ENCODE assay signal across 12 mouse cellular contexts in the genomic region with DNA sequence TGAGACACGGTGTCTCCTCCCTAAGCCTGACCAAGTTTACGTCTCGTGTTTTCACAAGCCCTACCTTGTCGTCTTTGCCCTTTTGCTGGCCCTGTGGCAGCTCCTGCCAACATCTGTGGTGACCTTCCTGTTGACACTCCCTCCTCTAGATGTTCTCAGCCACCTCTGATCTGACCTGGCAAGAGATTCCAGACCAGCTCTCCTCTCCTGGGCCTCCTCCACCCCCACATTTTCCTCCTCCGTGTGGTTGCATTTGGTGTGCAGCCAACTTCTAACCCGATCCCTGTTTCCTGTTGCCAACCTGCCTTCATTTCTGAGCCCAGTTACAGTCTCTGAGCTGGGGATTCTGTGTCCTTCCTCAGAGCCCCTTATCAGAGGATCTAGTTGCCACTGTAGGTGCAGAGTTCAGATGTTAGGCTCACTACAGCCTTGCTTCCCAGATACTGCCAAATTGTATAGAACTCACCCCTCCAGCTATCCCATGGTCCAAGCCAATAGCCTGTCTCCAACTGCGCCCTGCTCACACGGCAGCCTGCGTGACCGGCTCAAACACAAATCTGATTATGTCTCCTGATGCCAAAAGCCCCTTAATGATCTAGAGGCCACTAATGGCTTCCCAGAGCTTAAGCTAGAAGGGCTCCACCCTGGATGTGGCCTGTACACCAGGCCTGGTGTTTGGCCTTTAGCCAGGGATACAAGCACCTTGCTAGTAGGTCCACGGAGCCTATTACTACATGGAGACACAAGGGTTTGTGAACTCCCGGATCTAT. TPM values are rescaled to one million over a fixed set of nuclear protein-coding genes. Genes with fewer than 3 reads are reported as not detected.
DNase-seq lines count a peak whose midpoint lies in the region; ATAC-seq and TF ChIP-seq lines count a peak whose summit lies in the region.
"Had no signal": no experiment of that assay in that cellular context is flagged by ENCODE, and none has a peak within 500 bp of the region (broad histone marks: within the 10 kb centered on the region; RNA-seq: fewer than 3 reads in every experiment).

No protein-coding gene starts in this region.

- no peaks in the 10 kb centered on the region for H3K27me3 ChIP-seq in embryonic facial prominence, embryonic 13.5 days
- H3K27me3 ChIP-seq in embryonic facial prominence, embryonic 10.5 days (replicated peaks; ENCODE audit: low read depth, poor library complexity, severe bottlenecking) = no peaks in the 10 kb centered on the region
- H3K27me3 ChIP-seq in stomach, embryonic 15.5 days (replicated peaks) = no peaks in the 10 kb centered on the region
- H3K27me3 ChIP-seq: neural tube, embryonic 15.5 days had no signal

- H3K4me3 ChIP-seq in embryonic facial prominence, embryonic 13.5 days = no peak overlapping the region
- no peak overlapping the region for H3K4me3 ChIP-seq in embryonic facial prominence, embryonic 10.5 days
- no peak overlapping the region for H3K4me3 ChIP-seq in lung, adult 2 months (replicated peaks; ENCODE audit: extremely low read depth, low read depth, low read length)
- no peak overlapping the region for H3K4me3 ChIP-seq in stomach, embryonic 15.5 days (replicated peaks)
- H3K4me3 ChIP-seq: megakaryocyte, embryonic 14.5 days; neural tube, embryonic 15.5 days had no signal

- no peak for TF ChIP-seq POLR2A in lung, adult 2 months (IDR thresholded peaks at IDR 0.05; ENCODE audit: borderline replicate concordance, extremely low read depth, low read depth, low read length)

- ATAC-seq in embryonic facial prominence, embryonic 13.5 days (ENCODE audit: insufficient number of reproducible peaks, insufficient read depth, low FRiP score, low TSS enrichment, low read depth) = no peak
- ATAC-seq in stomach, embryonic 15.5 days (ENCODE audit: insufficient read depth, low FRiP score, low read depth) = no peak

- H3K9me3 ChIP-seq in embryonic facial prominence, embryonic 13.5 days = no peaks in the 10 kb centered on the region
- H3K9me3 ChIP-seq in embryonic facial prominence, embryonic 10.5 days = no peaks in the 10 kb centered on the region
- no peaks in the 10 kb centered on the region for H3K9me3 ChIP-seq in stomach, embryonic 15.5 days
- H3K9me3 ChIP-seq: megakaryocyte, embryonic 14.5 days; neural tube, embryonic 15.5 days had no signal

- 70% methylated on average over 12 of the region's 12 CpGs for WGBS in embryonic facial prominence, embryonic 13.5 days
- 90% methylated on average over 12 of the region's 12 CpGs for WGBS in embryonic facial prominence, embryonic 10.5 days
- 63% methylated on average over 12 of the region's 12 CpGs for WGBS in lung, adult 2 months
- 79% methylated on average over 12 of the region's 12 CpGs for WGBS in stomach, embryonic 15.5 days

- H3K4me2 ChIP-seq in embryonic facial prominence, embryonic 13.5 days = no peak overlapping the region
- H3K4me2 ChIP-seq in stomach, embryonic 15.5 days = no peak overlapping the region
- H3K4me2 ChIP-seq: neural tube, embryonic 15.5 days had no signal

- no peak overlapping the region for H3K9ac ChIP-seq in embryonic facial prominence, embryonic 13.5 days
- H3K9ac ChIP-seq in stomach, embryonic 15.5 days = no peak overlapping the region
- H3K9ac ChIP-seq: neural tube, embryonic 15.5 days had no signal

- H3K36me3 ChIP-seq in embryonic facial prominence, embryonic 13.5 days = peaks cover 85% of the 10 kb centered on the region
- H3K36me3 ChIP-seq in embryonic facial prominence, embryonic 10.5 days (replicated peaks) = peaks cover 99% of the 10 kb centered on the region
- peaks cover 55% of the 10 kb centered on the region for H3K36me3 ChIP-seq in stomach, embryonic 15.5 days

- no peak for DNase-seq in embryonic facial prominence, embryonic 10.5 days (ENCODE audit: low spot score)
- peak; percentile 40 for DNase-seq in lung, adult 2 months
- DNase-seq in lung, postnatal 10 days = no peak
- peak; percentile 52 to 77 for DNase-seq in kidney, adult 8-10 months
- DNase-seq in embryo, embryonic 10.5 days (ENCODE audit: low spot score) = no peak
- DNase-seq in T-cell, adult 2 months (ENCODE audit: low spot score) = no peak
- DNase-seq: cerebellum, adult 8-10 months had no signal

- H3K4me1 ChIP-seq in embryonic facial prominence, embryonic 13.5 days = peaks cover 8% of the 10 kb centered on the region
- no peaks in the 10 kb centered on the region for H3K4me1 ChIP-seq in embryonic facial prominence, embryonic 10.5 days
- no peaks in the 10 kb centered on the region for H3K4me1 ChIP-seq in lung, adult 2 months (ENCODE audit: control insufficient read depth, insufficient read depth, low read length)
- 0 out of 2 replicates have a peak, but pooled peaks cover 4% of the 10 kb centered on the region for H3K4me1 ChIP-seq in stomach, embryonic 15.5 days
- H3K4me1 ChIP-seq: neural tube, embryonic 15.5 days had no signal

- peak overlapping the region; percentile 45; the same call in 1 of the 2 replicates for H3K27ac ChIP-seq in embryonic facial prominence, embryonic 13.5 days
- no peak overlapping the region for H3K27ac ChIP-seq in embryonic facial prominence, embryonic 10.5 days (replicated peaks)
- H3K27ac ChIP-seq in stomach, embryonic 15.5 days = peak overlapping the region; percentile 1; the same call in 1 of the 2 replicates
- H3K27ac ChIP-seq: neural tube, embryonic 15.5 days had no signal

- no peak for TF ChIP-seq CTCF in lung, adult 2 months (IDR thresholded peaks at IDR 0.05; ENCODE audit: insufficient read depth, low read length)

RNA-seq across cellular contexts. Expression of a gene that starts 11.9 kb away (rescaled TPM):
- 59.2 and 62.2 TPM in 2 replicates for polyA plus RNA-seq in embryonic facial prominence, embryonic 13.5 days (2015; fragmentation: Nextera tagmentation; extraction: Ambion mirVana)
- polyA plus RNA-seq in embryonic facial prominence, embryonic 10.5 days (2016; fragmentation: Nextera tagmentation; extraction: Ambion mirVana) = 75.5 and 77.6 TPM in 2 replicates
- polyA plus RNA-seq in lung, adult 2 months (2012; rRNA removed) = 59.0 and 66.6 TPM in 2 replicates
- 48.9 and 49.2 TPM in 2 replicates for polyA plus RNA-seq in stomach, embryonic 15.5 days (2015; fragmentation: Nextera tagmentation; extraction: Ambion mirVana)

RNA-seq across cellular contexts. Expression of a gene that starts 12.1 kb away (rescaled TPM):
- 100 and 112 TPM in 2 replicates for polyA plus RNA-seq in embryonic facial prominence, embryonic 13.5 days (2015; fragmentation: Nextera tagmentation; extraction: Ambion mirVana)
- 85.2 and 88.9 TPM in 2 replicates for polyA plus RNA-seq in embryonic facial prominence, embryonic 10.5 days (2016; fragmentation: Nextera tagmentation; extraction: Ambion mirVana)
- 3.7 and 10.0 TPM in 2 replicates for polyA plus RNA-seq in lung, adult 2 months (2012; rRNA removed)
- polyA plus RNA-seq in stomach, embryonic 15.5 days (2015; fragmentation: Nextera tagmentation; extraction: Ambion mirVana) = 85.1 and 98.6 TPM in 2 replicates

RNA-seq across cellular contexts. Expression of a gene that starts 16.1 kb away (rescaled TPM):
- 0.56 and 0.72 TPM in 2 replicates for polyA plus RNA-seq in embryonic facial prominence, embryonic 13.5 days (2015; fragmentation: Nextera tagmentation; extraction: Ambion mirVana)
- polyA plus RNA-seq in embryonic facial prominence, embryonic 10.5 days (2016; fragmentation: Nextera tagmentation; extraction: Ambion mirVana) = 1.1 and 1.7 TPM in 2 replicates
- not detected in 2 replicates for polyA plus RNA-seq in lung, adult 2 months (2012; rRNA removed)
- 0.17 TPM in 1 of 2 replicates, not detected in the other for polyA plus RNA-seq in stomach, embryonic 15.5 days (2015; fragmentation: Nextera tagmentation; extraction: Ambion mirVana)
- polyA plus RNA-seq: testis, adult 2 months had no signal

RNA-seq across cellular contexts. Expression of a gene that starts 21.5 kb away (rescaled TPM):
- 35.8 and 39.3 TPM in 2 replicates for polyA plus RNA-seq in embryonic facial prominence, embryonic 13.5 days (2015; fragmentation: Nextera tagmentation; extraction: Ambion mirVana)
- polyA plus RNA-seq in embryonic facial prominence, embryonic 10.5 days (2016; fragmentation: Nextera tagmentation; extraction: Ambion mirVana) = 41.9 and 42.0 TPM in 2 replicates
- polyA plus RNA-seq in lung, adult 2 months (2012; rRNA removed) = 115 and 153 TPM in 2 replicates
- polyA plus RNA-seq in stomach, embryonic 15.5 days (2015; fragmentation: Nextera tagmentation; extraction: Ambion mirVana) = 105 and 118 TPM in 2 replicates

RNA-seq across cellular contexts. Expression of a gene that starts 22.1 kb away (rescaled TPM):
- 8.1 and 9.0 TPM in 2 replicates for polyA plus RNA-seq in embryonic facial prominence, embryonic 13.5 days (2015; fragmentation: Nextera tagmentation; extraction: Ambion mirVana)
- 9.5 and 10.9 TPM in 2 replicates for polyA plus RNA-seq in embryonic facial prominence, embryonic 10.5 days (2016; fragmentation: Nextera tagmentation; extraction: Ambion mirVana)
- polyA plus RNA-seq in lung, adult 2 months (2012; rRNA removed) = 16.9 and 33.1 TPM in 2 replicates
- polyA plus RNA-seq in stomach, embryonic 15.5 days (2015; fragmentation: Nextera tagmentation; extraction: Ambion mirVana) = 16.7 and 17.2 TPM in 2 replicates

Comparison
In these comparisons a context has a peak if more than half of its experiments do, and no peak if none do; other contexts are left out.
1. DNase-seq: peak in lung, adult 2 months (single experiment) and kidney, adult 8-10 months (2 of 2); none in embryonic facial prominence, embryonic 10.5 days (single experiment), lung, postnatal 10 days (single experiment), embryo, embryonic 10.5 days (single experiment) and T-cell, adult 2 months (single experiment).